Mouse (Mus musculus) bone marrow, adult 2 months (tissue): Measurements from ENCODE around the gene Srsf12.

Source experiments
- CTCF ChIP-seq: fragments of 200-500 bp; IDR thresholded peaks from 2 replicates; pipeline ENCODE4 v1.5.1; 2011; ENCODE audit warnings: low read length, control low read depth; ENCODE audit not compliant: control insufficient read depth, insufficient read depth
- POLR2A ChIP-seq: fragments of 200-500 bp; IDR thresholded peaks from 2 replicates; pipeline ENCODE4 v1.6.1; 2011; ENCODE audit warnings: low read depth, mild to moderate bottlenecking, control low read depth, low read length, borderline replicate concordance; ENCODE audit not compliant: control insufficient read depth

DNA sequence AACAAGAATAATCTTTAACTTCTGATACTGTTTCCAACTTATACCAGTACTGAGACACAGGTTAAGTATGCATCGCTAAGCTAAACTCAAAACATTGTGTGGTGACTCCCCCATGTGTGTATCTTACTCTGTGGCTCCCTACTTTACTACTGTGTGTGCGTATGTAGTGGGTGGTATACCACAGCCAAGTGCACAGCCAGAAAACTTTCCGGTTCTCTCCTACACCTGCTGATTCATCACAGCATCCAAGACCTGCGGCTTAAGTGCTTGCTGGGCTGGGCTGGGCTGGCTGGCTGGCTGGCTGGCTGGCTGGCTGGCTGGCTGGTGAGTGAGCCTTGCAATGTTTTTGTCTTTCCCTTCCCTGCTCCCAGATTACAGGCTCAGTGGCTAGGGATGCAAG lies 35.1 kb downstream of the Srsf12 start:
- TF ChIP-seq CTCF = no peak
- TF ChIP-seq POLR2A = no peak
